Mouse (Mus musculus): ENCODE data around the gene Gtf2ird2.

The Gtf2ird2 gene

DNA sequence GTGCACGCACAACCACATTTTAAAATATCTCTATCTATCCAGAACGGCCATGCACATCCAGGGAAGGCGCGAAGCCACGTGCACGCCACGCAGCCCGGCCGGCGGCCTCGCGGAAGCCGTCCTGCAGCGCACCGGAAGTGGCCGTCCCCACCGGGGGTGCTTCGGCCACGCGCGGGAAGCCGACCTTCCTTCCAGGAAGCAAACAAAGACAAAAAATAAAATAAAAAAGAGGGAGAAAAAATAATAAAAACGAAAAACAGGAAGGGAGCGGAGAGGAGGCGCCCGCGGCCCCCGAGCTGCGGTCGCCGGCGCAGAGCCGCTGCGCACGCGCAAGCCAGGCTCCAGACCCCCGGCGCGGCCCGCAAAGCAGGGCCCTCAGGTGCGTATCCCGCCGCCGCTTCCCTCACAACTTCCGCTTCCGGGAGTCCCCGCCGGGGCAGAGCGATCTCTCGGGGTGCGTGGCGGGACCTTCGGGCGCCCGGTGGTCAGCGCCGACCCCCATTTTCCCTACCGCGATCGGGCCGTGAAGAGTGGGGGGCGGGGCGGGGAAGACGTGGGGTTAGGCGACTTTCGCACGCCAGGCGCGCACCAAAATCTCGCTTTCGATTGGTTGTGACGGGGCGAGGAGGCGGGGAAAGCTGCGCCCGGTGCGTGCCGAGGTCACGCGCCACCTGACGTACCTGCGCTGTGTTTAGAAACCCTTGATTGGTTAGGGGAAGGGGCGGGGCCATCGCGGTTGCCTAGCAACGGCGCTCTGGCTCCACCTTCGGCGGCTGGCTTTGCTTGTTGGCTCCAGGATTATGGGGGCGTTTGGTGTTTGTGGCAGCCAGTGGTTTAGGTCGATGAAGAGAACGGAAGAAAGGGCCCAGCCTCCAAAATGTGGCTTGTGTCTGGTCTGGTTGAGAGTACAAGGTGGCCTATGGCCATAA lies at the start of gene Gtf2ird2:
TSS of gene Gtf2ird2 (plus strand) at position 140 of the 929 bp plus-strand sequence.
- peak; percentile 99 for DNase-seq (ENCODE audit: low spot score)

DNA sequence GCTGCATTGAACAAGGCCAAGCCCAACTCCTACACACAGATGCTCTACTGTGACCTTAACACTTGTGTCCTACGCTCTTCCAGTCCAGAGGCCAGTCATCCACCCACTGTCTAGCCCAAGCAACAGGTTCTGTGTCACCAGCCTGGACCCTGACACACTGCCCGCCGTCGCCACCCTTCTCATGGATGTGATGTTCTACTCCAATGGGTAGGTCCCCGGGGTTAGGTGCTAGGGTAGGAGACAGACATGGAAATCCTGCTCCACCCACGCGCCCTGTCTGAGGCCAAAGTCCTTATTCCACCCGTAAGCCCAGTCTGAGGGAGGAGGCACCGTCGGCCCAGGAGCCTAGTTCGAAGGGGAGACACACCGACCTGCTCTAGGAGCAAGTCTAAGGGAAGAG lies 47.8 kb upstream of the Gtf2ird2 start:
- no peak for DNase-seq (ENCODE audit: low spot score)

DNA sequence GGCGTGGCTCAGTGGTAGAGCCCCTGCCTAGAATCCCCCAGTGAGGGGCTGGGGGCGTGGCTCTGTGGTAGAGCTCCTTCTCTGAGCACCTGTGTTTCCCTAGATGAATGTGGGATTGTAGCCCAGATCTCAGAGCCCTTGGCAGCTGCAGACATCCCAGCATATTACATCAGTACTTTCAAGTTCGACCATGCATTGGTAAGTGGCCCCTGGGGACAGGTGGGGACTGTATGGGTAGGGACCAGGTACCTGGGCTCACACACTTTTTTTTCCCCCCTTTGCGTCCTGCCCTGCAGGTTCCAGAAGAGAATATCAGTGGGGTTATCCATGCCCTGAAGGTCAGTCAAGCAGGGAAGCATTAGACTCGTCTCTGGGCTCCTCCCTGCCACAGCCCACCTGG lies 45.9 kb upstream of the Gtf2ird2 start:
- no peak for DNase-seq (ENCODE audit: low spot score)

DNA sequence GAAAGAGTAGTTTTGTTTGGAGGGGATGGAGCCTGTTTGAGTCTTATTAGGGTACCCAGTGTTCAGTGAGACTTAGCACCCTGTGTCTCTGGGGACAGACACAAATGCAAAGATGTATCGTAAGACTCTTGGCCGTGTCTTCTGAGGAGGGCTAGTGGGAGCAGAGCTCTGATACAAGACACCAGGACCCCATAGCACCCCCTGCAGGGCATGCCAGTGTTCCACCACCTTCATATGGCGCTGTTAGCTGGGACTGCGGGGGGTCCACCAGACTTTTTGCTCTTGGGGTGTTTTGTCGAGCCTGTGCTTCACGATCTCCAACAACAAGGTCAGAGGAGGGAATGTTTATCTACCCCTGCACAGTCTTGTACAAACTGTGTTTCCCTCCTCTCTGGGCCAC lies 44.4 kb upstream of the Gtf2ird2 start:
- DNase-seq (ENCODE audit: low spot score), result no peak

DNA sequence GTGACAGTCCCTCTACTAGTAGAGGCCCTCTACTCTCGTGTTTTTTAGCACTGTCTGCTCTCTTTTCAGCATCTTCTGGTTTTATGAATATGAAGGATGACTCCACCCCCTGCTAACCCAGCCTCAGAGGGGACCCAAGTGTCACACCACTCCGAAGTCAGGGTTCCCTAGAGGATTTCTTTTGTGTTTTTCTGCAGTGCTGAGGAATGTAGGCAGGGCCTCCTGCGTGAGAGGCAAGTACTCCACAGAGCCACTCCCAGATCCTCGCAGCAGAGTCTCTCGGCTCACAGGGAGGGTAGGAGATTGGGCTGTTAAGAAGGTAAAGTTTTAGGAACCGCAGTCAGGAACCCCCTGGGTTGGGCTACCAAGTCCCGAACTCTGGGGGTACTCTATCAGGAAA lies 42.6 kb upstream of the Gtf2ird2 start:
- no peak for DNase-seq (ENCODE audit: low spot score)

DNA sequence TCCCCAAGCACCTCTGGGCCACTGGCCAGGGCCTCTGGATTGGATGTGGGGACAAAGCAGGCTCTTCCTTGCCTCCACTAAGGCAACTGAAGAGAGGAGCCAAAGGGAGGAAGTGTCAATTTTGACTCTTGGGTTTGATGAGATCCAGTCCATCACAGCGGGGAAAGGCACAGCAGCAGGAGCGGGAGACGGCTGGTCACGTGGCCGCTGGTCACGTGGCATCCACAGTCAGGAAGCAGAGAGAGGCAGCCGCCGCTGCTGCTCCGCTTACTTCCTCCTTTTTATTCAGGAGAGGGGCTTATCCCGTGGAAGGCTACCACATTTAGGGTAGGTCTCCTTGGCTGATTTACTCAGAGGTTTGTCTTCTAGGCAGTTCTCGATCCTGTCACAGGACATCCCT lies 41.4 kb upstream of the Gtf2ird2 start:
- DNase-seq (ENCODE audit: low spot score), result no peak

DNA sequence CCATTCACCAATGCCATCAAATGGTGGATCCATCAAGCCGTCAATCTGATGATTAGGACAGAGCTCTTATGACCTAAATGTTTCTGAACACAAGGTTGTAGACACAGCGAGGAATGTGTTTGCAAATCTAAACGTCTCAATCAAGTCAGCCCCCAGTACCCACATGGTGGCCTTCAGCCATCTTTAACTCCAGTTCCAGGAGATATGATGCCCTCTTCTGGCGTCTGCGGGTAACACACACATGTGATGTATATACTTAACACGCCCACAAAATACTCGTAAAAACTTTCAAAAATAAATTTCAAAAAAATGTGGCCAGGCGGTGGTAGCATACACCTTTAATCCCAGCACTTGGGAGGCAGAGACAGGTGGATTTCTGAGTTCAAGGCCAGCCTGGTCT lies 38.8 kb upstream of the Gtf2ird2 start:
- DNase-seq (ENCODE audit: low spot score), result no peak

DNA sequence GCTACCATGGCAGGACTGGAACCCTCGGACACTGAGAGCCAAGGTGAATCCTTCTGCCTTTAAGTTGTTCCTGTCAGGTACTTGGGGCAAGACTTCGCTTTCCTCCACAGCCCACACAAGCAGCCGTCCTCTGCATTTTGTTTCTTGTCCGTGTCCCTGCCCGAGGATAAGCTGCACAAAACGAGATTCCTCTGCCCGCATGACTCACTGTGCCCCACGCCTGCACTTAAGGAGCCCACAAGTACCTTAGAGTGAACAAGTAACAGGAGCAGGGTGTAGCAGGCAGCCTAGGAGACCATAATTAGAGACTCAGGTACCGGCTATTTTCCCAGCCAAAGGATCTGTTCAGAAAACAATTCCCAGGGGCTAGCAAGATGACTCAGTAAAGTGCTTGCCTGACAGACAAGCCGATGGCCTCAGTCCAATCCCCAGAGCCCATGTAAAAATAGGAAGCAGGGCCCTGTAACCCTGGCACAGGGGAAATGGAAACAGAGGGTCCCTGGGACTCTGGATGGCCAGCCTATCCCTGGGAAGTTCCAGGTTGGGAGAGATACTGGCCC lies 36.5 kb upstream of the Gtf2ird2 start:
- DNase-seq (ENCODE audit: low spot score), result no peak

DNA sequence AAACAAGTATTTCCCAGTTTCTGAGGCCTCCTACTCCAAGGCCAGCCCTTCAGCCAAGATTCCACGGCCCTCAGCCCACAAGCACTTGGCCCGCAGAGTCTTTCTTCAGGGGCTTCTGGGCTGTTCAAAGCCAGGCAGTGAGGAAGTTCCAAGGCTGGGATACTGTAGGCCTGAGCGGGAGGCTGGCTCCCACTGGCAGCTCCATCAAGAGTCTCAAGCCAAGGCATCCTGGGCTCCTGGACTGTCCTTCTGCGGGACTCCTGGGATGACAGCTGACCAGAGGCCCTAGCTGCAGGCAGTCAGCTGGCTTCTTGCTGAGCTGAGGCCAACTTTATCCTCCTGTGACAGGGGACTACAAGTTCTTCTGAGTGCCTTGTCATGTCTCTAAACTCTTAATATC lies 35.7 kb upstream of the Gtf2ird2 start:
- DNase-seq (ENCODE audit: low spot score), result no peak

DNA sequence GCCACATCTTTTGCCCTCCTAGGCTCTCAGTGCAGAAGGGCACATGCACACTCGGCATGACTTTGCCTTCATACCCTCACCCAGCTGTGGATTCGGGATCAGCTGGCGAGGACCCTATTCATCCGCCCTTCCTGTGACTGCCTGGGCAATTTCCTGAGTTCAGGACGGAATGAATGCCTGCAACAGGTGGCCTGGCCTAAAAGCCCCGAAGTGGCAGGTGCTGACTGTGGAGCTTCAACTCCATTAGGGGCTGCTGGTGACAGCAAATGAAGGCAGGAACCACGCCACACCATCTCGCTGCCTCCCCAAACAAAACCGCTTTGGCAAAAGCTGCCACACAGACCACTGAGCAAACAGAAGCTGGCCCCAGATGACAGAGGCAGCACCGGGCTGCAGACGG lies 31.9 kb upstream of the Gtf2ird2 start:
- no peak for DNase-seq (ENCODE audit: low spot score)

DNA sequence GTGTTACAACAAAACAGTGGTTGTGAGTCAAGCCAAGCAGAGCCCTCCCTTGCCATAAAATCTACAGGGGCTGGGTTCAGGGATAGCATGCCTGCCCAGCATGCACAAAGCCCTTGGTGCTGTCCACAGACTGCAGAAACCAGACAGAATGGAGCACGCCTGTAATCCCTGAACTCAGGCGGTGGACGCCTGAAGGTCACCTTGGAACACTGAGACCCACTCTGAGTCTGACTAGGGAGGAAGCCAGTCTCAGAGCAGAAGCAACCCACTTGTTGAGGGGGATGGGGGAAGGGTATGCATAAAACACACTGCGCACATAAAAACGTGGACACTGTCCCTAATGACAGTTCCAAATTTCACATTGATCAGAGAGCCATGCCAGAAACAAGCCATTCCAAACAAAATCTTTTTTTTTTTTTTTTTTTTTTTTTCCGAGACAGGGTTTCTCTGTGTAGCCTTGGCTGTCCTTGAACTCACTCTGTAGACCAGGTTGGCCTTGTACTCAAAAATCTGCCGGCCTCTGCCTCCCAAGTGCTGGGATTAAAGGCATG lies 27.8 kb upstream of the Gtf2ird2 start:
- DNase-seq (ENCODE audit: low spot score), result no peak

DNA sequence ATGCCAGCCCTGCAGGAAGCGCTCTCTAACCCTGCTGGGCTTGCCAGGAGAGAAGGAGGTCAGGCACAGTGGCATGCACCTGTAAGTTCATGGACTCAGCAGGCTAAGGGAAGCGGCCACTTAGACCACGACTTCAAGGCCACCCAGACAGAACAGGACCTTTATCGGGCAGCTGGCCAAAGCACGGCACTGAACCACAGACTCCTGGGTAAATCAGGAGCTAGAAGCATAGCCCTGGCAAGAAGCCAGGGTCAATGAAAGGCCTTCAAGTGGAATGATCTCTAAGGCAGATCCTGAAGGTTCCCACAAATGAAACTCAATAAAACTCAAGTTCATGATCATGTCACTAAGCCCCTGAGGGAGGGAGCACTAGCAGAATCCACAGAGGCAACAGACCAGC lies 19.1 kb upstream of the Gtf2ird2 start:
- DNase-seq (ENCODE audit: low spot score), result no peak

DNA sequence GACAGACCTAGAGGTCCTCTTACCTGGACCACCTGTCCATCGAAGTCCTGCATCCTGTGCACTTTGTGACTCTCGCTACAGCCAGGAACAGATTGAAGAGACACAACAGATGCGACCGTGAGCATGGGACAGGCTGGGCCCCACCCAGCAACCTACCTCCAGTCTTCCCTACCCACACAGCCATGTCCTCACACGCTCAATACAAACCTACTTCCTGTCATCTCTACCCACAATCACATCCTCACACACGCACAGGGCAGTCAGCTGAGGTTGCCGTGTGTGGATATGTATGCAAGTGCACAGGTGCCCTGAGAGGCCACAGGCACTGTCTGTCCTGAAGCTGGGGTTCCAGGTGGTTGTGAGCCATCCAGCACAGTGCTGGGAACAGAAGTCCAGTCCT lies 17.2 kb upstream of the Gtf2ird2 start:
- DNase-seq (ENCODE audit: low spot score), result no peak

DNA sequence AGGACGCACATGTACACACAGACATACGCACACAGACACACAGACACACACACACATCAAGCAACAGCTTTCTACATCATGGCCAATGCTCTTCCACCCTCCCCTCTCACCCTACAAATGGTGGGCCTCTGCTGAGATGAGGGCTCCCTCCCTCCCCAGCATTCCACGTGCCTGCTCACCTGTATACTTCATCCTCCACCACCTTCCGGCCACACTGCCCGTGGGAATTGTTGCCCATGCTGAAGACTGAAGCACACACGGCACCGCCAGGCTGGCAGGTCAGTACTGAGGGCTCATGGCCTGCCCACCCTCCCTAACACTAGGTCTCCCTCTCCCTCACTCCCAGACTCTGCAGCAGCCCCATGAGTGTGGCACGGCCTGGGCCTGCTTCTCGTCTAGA lies 15.8 kb upstream of the Gtf2ird2 start:
- DNase-seq (ENCODE audit: low spot score), result no peak

DNA sequence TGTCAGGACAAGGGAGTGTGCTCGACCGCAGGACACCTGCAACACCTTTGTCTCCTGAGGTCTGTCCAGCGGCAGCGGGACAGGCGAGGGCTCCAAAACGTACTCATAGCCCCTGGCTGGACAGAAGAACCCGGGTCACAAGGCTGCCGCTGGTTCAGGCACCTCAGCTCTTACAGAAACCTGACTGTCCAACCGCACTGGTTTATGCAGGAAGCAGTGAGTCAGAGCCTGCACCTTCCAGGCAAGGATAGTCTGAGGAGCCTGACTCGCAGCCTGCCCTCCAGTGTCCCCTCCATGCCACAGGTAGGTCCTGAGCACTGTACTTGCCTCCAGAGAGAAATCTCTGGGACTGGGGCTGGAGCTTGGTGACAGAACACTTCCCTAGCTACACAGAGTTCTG lies 14.6 kb upstream of the Gtf2ird2 start:
- DNase-seq (ENCODE audit: low spot score), result no peak

DNA sequence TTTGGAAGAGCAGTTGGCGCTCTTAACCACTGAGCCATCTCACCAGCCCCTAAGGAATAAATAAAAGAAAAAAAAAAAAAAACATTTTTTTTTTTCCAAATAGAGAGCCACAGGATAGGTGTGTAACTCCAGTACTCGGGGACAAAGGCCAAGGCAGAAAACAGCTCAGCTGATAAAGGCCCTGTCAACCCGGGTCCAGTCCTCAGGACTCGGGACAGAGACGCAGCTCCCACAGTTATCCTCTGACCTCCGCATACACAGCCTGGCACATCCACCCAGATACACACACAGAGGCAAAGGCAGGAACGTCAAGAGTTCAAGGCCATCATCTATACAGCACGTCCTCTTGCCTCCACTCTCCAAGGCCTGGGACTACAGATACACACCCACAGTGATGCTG lies 13.7 kb upstream of the Gtf2ird2 start:
- peak; percentile 50 for DNase-seq (ENCODE audit: low spot score)

DNA sequence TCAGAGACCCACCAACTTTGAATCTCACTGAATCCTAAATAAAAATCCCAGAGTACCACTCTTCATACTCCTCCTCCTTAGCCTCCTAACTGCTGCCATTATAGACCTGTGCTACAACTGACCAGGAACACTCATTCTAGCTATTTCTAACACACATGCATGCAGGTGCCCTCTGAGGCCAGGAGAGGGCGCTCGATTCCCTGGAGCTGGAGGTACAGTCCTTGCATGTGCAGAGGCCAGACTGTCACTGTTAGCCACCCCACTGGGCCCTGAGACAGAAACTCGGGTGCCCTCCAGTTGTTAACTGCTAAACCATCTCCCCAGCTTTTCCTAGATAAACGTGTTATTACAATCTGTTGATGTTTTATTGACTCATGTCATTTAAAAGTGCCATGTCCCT lies 10.6 kb upstream of the Gtf2ird2 start:
- DNase-seq (ENCODE audit: low spot score), result no peak

DNA sequence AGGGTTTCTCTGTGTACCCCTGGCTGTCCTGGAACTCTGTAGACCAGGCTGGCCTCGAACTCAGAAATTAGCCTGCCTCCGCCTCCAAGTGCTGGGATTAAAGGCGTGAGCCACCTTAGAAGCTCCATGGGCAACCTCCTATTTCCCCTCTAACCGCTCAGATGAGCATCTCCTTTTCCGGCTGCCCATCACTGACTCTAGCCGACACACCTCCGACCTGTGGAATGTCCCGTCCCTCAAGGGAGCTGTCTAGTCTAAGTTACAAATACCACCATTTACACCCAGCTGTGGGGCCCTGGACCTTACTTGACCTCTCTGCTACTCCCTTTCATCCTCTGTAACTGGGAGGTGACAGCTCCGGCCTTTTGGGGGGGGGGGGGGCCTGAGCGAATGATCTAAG lies 8.1 kb upstream of the Gtf2ird2 start:
- peak; percentile 62 for DNase-seq (ENCODE audit: low spot score)

DNA sequence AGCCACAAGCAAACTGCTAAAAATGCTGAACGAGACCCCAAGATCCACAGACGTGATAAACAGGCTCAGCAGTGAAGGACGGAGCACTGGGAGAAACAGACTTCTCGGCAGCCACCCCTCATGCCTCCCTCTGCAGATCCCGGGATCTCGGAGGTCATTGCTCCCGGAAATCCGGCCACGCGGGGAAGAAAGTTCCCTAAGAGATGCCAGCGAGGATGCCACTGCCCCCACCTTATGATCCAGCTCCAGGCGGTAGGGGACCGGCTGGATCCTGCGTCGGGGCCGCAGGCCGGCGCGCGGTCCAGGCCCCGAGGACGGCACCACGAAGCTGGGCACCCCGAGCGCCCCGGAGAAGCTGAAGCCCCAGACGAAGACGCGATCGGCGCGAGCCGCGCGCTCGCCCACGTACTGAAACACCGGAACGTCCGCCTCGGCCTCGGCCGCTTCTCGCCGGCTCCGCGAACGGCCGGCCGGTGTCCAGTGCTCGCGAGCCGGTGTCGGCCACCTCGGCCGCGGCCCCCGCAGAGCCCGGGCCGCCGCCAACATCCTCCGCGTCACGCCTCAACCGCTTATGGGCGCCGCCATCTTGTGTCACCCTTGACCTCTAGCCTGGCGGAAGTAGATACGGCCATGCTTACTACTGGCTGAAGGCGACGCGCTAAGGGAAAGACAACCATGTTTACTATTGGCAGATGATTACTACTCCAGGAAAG lies 7.5 kb upstream of the Gtf2ird2 start, which contains the start of gene Rcc1l:
TSS of gene Rcc1l (minus strand) at position 606 of the 713 bp plus-strand sequence.
- DNase-seq (ENCODE audit: low spot score), result peak; percentile 86

DNA sequence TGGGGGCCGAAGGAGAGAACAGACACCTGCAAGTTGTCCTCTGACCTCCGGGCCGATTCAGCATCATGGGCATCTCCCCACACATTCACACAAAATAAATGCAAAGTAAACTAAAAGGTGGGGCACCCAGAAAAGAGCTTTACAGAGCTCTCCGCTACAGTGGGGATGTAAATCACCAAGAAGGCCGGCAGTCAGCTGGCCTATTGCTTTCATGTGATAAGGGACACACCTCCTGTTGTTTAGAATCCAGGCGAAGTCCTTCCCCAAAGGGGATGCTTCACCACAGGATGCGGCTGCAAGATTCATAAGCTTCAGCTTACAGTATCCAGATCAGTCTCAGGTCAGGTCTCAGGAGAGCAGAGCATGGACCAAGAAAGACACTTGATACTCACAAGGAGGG lies 5.3 kb upstream of the Gtf2ird2 start:
- DNase-seq (ENCODE audit: low spot score), result no peak

DNA sequence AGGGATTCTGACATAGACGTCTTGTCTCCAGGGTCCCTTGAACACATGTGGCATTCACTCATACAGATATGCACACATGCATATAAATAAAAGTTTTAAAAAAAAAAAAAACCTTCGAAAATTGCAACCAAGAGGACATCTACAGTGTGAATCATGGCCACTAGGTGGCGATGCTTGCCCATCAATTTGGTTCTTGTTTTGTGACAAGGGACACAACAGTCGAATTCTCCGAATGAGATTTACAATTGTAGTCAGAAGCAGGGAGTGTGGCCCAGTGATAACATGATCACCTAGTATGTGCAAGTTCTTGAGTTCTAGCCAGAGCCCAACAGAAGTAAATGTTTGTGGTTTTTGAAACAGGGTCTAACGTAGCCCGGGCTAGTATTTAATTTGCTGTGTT lies 3.9 kb upstream of the Gtf2ird2 start:
- DNase-seq (ENCODE audit: low spot score), result peak; percentile 57

DNA sequence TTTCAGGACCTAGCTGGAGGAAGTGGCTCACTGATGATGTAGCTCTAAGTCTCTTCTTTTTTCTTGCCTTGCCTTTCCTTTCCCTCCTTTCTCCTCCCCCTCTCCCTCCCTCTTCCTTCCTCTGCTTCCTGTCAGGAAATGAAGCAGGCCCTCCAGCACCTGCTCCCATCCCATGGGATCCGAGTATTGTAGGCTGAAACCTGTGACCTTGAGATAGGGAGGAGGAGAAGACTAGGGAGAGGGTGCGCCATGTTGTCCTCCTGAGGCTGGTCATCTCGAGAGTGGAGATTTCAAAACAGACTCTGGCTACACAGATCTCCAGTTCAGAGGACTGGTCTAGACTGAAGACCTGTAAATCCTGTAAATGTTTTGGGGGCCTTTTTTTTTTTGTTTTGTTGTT lies 1.6 kb upstream of the Gtf2ird2 start:
- DNase-seq (ENCODE audit: low spot score), result no peak

DNA sequence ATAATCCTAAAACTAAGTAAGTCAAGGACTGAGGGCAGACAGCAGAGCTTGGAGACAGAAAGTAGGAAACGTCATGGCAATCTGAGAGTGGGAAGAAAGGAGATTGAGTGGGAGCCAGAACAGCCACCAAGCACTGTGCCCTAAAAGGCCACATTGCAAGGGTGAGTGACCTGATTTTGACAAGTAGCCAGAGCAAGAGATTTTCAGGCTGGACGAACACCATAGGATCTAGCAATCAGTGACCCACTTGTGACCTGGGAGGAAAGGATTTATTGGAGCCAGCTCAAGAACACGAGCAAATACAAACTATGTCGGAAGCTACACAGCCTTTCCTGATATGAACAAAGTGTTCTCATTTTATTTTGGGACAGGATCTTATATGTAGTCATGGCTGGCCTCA lies 1.1 kb upstream of the Gtf2ird2 start:
- DNase-seq (ENCODE audit: low spot score), result no peak

Measured in yolk sac, embryonic 10.5 days (tissue).